ENCODE assay signal across 10 mouse cellular contexts in genomic region chr17:5286571-5287209, GRCm38 (mm10).
DNase-seq lines count a peak whose midpoint lies in the region; ATAC-seq lines count a peak whose summit lies in the region.
"Had no signal": no experiment of that assay in that cellular context is flagged by ENCODE, and none has a peak within 500 bp of the region (broad histone marks: within the 10 kb centered on the region; RNA-seq: fewer than 3 reads in every experiment).

No protein-coding gene starts in this region.

- DNase-seq in frontal cortex, postnatal 36 days (ENCODE audit: low spot score in 2 of 2): peak; percentile 39 to 59
- DNase-seq in frontal cortex, postnatal 25 days (ENCODE audit: low spot score in 2 of 2): no peak
- DNase-seq in MN1 (ENCODE audit: low spot score): peak; percentile 76
- peak; percentile 82 to 90 for DNase-seq in layer of hippocampus, postnatal 14 days (ENCODE audit: low spot score in 2 of 2)
- DNase-seq in adrenal gland, adult 2 months: no peak
- no peak for DNase-seq in kidney, postnatal 10 days
- DNase-seq: kidney, postnatal 14 days; lung, postnatal 4 days had no signal

- peaks cover 18% of the 10 kb centered on the region for H3K36me3 ChIP-seq in embryonic facial prominence, embryonic 13.5 days
- peaks cover 12% of the 10 kb centered on the region for H3K36me3 ChIP-seq in kidney, embryonic 16.5 days (ENCODE audit: insufficient read depth, low read length)

- no peaks in the 10 kb centered on the region for H3K27me3 ChIP-seq in embryonic facial prominence, embryonic 13.5 days
- no peaks in the 10 kb centered on the region for H3K27me3 ChIP-seq in kidney, embryonic 16.5 days (ENCODE audit: insufficient read depth, low read length)

- peak overlapping the region; percentile 57 for H3K27ac ChIP-seq in embryonic facial prominence, embryonic 13.5 days
- H3K27ac ChIP-seq in kidney, embryonic 16.5 days (ENCODE audit: low read length): no peak overlapping the region

- no peak for ATAC-seq in embryonic facial prominence, embryonic 13.5 days (ENCODE audit: insufficient number of reproducible peaks, insufficient read depth, low FRiP score, low TSS enrichment, low read depth)
- ATAC-seq in kidney, embryonic 16.5 days (ENCODE audit: low FRiP score, low TSS enrichment): no peak

- 50% methylated on average over 15 of the region's 15 CpGs for WGBS in embryonic facial prominence, embryonic 13.5 days
- 89% methylated on average over 15 of the region's 15 CpGs for WGBS in kidney, embryonic 16.5 days

- H3K4me2 ChIP-seq in embryonic facial prominence, embryonic 13.5 days: no peak overlapping the region
- no peak overlapping the region for H3K4me2 ChIP-seq in kidney, embryonic 16.5 days (replicated peaks; ENCODE audit: low read depth, low read length)

- H3K9ac ChIP-seq in embryonic facial prominence, embryonic 13.5 days: no peak overlapping the region
- H3K9ac ChIP-seq in kidney, embryonic 16.5 days (replicated peaks; ENCODE audit: low read length): no peak overlapping the region

- H3K4me1 ChIP-seq in embryonic facial prominence, embryonic 13.5 days: peaks cover 40% of the 10 kb centered on the region
- H3K4me1 ChIP-seq in kidney, embryonic 16.5 days (ENCODE audit: insufficient read depth, low read length): peaks cover 3% of the 10 kb centered on the region; the same call in 1 of the 2 replicates

- no peaks in the 10 kb centered on the region for H3K9me3 ChIP-seq in embryonic facial prominence, embryonic 13.5 days
- no peaks in the 10 kb centered on the region for H3K9me3 ChIP-seq in kidney, embryonic 16.5 days (ENCODE audit: low read length)

- H3K4me3 ChIP-seq in embryonic facial prominence, embryonic 13.5 days: no peak overlapping the region
- H3K4me3 ChIP-seq in kidney, embryonic 16.5 days (ENCODE audit: low read length): no peak overlapping the region

Comparison
In these comparisons a context has a peak if more than half of its experiments do, and no peak if none do; other contexts are left out.
1. DNase-seq: peak in frontal cortex, postnatal 36 days (2 of 2), MN1 (single experiment) and layer of hippocampus, postnatal 14 days (2 of 2); none in frontal cortex, postnatal 25 days (0 of 2), adrenal gland, adult 2 months (single experiment) and kidney, postnatal 10 days (single experiment).